Mouse (Mus musculus) ES-Bruce4 (cell line): Measurements from ENCODE around the gene Marcks.

Source experiments
- CTCF ChIP-seq: IDR thresholded peaks from one replicate; pipeline ENCODE4 v1.8.1; 2011; ENCODE audit warnings: low read depth, low read length
- EP300 ChIP-seq: IDR thresholded peaks from 2 replicates; pipeline ENCODE4 v1.6.1; 2011; ENCODE audit warnings: low read depth, low read length; ENCODE audit not compliant: insufficient read depth

DNA sequence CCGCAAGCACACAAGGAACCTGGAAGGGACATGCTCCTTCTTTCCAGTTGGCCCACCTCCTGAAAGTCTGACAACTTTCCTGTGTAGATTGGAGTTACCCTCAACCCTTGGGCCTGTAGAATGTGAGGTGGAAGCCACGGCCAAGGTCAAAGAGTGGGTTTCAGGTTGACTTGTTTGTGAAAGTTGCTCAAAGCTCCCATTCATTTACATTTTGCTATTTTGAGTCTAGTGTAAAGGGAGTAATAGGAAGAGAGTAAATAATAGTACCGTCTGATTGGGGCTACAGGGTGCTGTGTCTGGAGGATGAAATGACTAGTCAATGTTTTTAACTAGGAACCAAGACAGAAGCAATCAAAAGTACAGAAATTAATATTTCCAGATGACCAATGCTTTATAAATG, 38.4 kb upstream of the Marcks start:
- TF ChIP-seq EP300 (no peak), CTCF (no peak)
